Mouse (Mus musculus) testis, adult 2 months (tissue): ENCODE measurements around the gene Psmb8. TPM values are rescaled to one million over a fixed set of nuclear protein-coding genes. Genes with fewer than 3 reads are reported as not detected.
A peak's percentile ranks its signal among the peaks of the same experiment; 100 is the strongest.

Experiments
- H3K27ac ChIP-seq: fragments of 200-500 bp; 2 replicates; pipeline ENCODE4 v1.5.1; 2012; ENCODE audit warnings: low read depth, low read length; ENCODE audit not compliant: control insufficient read depth, insufficient read depth
- H3K27me3 ChIP-seq: fragments of 200-500 bp; 2 replicates; pipeline ENCODE4 v1.6.1; 2012; ENCODE audit warnings: mild to moderate bottlenecking, low read length, moderate library complexity; ENCODE audit not compliant: control insufficient read depth, insufficient read depth
- H3K36me3 ChIP-seq: fragments of 200-500 bp; 2 replicates; pipeline ENCODE4 v1.6.1; 2012; ENCODE audit warnings: mild to moderate bottlenecking, low read length; ENCODE audit not compliant: control insufficient read depth, insufficient read depth
- H3K4me1 ChIP-seq: fragments of 200-500 bp; 2 replicates; pipeline ENCODE4 v1.6.1; 2012; ENCODE audit warnings: low read length; ENCODE audit not compliant: control insufficient read depth, insufficient read depth
- H3K4me3 ChIP-seq: fragments of 200-500 bp; 2 replicates; pipeline ENCODE4 v1.5.1; 2012; ENCODE audit warnings: low read depth, mild to moderate bottlenecking, low read length, moderate library complexity, mixed read lengths; ENCODE audit not compliant: control insufficient read depth
- CTCF ChIP-seq: fragments of 200-500 bp; IDR thresholded peaks from 2 replicates; pipeline ENCODE4 v1.5.1; 2012; ENCODE audit warnings: low read depth, mild to moderate bottlenecking, inconsistent platforms, low read length, moderate library complexity; ENCODE audit not compliant: control insufficient read depth, insufficient read depth, insufficient replicate concordance
- POLR2A ChIP-seq: fragments of 200-500 bp; IDR thresholded peaks from 2 replicates; pipeline ENCODE4 v1.6.1; 2012; ENCODE audit warnings: low read depth, mild to moderate bottlenecking, inconsistent platforms, low read length, moderate library complexity; ENCODE audit not compliant: control insufficient read depth
- polyA plus RNA-seq: library from polyadenylated mRNA; depleted of rRNA; stranded (reverse); fragments of >200 nt; gene quantifications from 2 replicates; pipeline ENCODE4 v1.2.3, GENCODE M21; 2012

Gene Psmb8
- polyA plus RNA-seq, 1 experiment = 2.0 TPM

DNA sequence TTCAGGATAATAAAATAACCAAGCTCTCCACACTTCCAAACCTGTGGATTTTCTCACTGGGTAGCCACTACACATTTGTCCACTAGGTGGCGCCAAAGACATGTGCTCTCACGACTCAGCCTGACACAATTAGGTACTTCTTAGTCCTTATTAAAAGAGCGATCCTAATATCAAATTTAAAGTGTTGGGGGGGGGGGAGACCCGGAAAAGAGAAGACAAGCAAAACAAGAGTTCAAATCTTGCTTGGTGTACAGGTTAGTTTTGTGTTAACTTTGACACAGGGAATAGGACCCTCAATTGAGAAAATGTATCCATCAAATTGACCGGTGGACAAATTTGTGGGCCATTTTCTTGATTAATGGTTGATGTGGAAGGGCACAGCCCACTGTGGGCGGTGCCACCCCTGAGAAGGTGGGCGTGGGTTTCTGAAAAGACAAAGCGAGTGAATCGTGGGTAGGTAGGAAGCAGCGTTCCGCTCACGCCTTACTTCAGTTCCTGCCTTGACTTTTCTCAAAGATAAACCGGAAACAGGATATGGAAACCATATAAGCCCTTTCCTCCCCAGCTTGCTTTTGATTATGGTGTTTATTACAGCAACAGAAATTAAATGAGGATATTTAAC is 26.5 kb upstream of the Psmb8 start:
- Histone ChIP-seq H3K27ac (no peak overlapping the region), H3K4me1 (peaks cover 3% of the 10 kb centered on the region), H3K4me3 (no peak overlapping the region), H3K27me3 (no peaks in the 10 kb centered on the region), H3K36me3 (no peaks in the 10 kb centered on the region)
- TF ChIP-seq CTCF (peak; percentile 18; the same call in 1 of the 2 replicates), POLR2A (no peak)

- Histone ChIP-seq H3K4me3 (no peak overlapping the region), H3K4me1 (peaks cover 3% of the 10 kb centered on the region), H3K27me3 (no peaks in the 10 kb centered on the region), H3K36me3 (no peaks in the 10 kb centered on the region), H3K27ac (no peak overlapping the region)
- TF ChIP-seq POLR2A (no peak), CTCF (0 out of 2 replicates have a peak, but pooled peaks have one; percentile 8)
These were observed 25.0 kb upstream of the Psmb8 start for GRCm38 (mm10) chr17:34172528-34172927.

- TF ChIP-seq CTCF (no peak), POLR2A (no peak)
- H3K27me3 ChIP-seq = no peaks in the 10 kb centered on the region
- H3K36me3 ChIP-seq = no peaks in the 10 kb centered on the region
- H3K4me1 ChIP-seq = peaks cover 3% of the 10 kb centered on the region
- H3K27ac ChIP-seq = no peak overlapping the region
- no peak overlapping the region for H3K4me3 ChIP-seq
These were observed 23.4 kb upstream of the Psmb8 start for GRCm38 (mm10) chr17:34174075-34174474.

- H3K4me3 ChIP-seq = no peak overlapping the region
- H3K27me3 ChIP-seq = no peaks in the 10 kb centered on the region
- no peaks in the 10 kb centered on the region; the same call in 1 of the 2 replicates for H3K4me1 ChIP-seq
- TF ChIP-seq POLR2A = no peak
- TF ChIP-seq CTCF = no peak
- H3K36me3 ChIP-seq = no peaks in the 10 kb centered on the region
- H3K27ac ChIP-seq = no peak overlapping the region
These were observed 20.3 kb upstream of the Psmb8 start for GRCm38 (mm10) chr17:34177179-34177578.

GRCm38 (mm10) chr17:34179019-34179418 is 18.5 kb upstream of the Psmb8 start:
- no peaks in the 10 kb centered on the region for H3K27me3 ChIP-seq
- no peak overlapping the region for H3K27ac ChIP-seq
- no peaks in the 10 kb centered on the region for H3K4me1 ChIP-seq
- TF ChIP-seq POLR2A (no peak), CTCF (no peak)
- no peaks in the 10 kb centered on the region for H3K36me3 ChIP-seq
- H3K4me3 ChIP-seq = no peak overlapping the region

DNA sequence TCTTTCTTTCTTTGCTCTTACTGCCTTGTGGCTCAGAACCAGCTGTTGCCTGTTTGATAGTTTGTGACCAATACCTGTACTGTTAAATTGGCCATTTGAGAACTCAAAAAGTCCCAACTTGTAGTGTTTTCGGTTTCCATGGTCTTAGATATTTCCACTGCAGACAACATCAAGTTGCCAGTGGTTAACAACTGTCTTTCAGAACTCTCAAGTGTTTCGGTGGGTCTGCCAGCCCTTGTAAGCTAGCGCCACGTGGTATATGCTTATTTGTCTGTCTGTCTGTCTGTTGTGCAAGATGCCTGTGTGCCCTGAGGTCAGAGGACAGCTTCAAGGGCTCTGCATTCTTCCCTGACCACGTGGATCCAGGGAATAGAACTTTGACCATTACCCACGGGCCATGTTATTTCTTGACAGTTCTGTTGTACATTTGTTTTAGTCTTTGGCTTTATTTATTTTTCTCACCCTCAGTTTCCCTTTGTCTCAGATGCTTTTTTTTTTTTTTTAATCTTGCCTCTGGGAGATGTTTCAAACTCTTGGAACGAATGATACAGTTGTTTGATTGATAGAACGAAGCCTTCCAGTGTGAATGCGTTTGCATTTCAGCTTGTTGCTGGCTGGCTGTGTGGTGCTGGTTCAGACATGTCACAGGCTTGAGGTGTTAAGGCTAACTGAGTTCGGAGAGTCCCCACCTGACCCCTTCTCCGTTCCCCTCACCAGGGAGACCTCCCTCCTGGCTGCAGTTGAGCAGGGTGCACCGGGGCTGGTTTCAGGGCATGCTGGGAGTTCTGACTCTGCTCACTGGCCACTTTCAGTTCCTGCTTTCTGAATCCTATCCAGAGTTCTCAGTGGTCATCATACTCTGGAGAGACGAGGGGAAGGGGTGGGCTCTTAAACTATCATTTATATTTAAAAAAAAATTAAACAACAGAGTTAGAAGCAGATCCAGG is 17.3 kb upstream of the Psmb8 start:
- no peak overlapping the region for H3K27ac ChIP-seq
- H3K4me3 ChIP-seq = no peak overlapping the region
- no peak for TF ChIP-seq CTCF
- no peak for TF ChIP-seq POLR2A
- no peaks in the 10 kb centered on the region for H3K27me3 ChIP-seq
- H3K36me3 ChIP-seq = no peaks in the 10 kb centered on the region
- H3K4me1 ChIP-seq = no peaks in the 10 kb centered on the region

- Histone ChIP-seq H3K27ac (no peak overlapping the region), H3K4me3 (no peak overlapping the region), H3K4me1 (peaks cover 8% of the 10 kb centered on the region), H3K27me3 (no peaks in the 10 kb centered on the region), H3K36me3 (no peaks in the 10 kb centered on the region)
- TF ChIP-seq CTCF (no peak), POLR2A (no peak)
These were observed 13.8 kb upstream of the Psmb8 start for GRCm38 (mm10) chr17:34183564-34184219.
